Mouse (Mus musculus): ENCODE results near the gene Plxnd1.
A peak's percentile ranks its signal among the peaks of the same experiment; 100 is the strongest.

DNA sequence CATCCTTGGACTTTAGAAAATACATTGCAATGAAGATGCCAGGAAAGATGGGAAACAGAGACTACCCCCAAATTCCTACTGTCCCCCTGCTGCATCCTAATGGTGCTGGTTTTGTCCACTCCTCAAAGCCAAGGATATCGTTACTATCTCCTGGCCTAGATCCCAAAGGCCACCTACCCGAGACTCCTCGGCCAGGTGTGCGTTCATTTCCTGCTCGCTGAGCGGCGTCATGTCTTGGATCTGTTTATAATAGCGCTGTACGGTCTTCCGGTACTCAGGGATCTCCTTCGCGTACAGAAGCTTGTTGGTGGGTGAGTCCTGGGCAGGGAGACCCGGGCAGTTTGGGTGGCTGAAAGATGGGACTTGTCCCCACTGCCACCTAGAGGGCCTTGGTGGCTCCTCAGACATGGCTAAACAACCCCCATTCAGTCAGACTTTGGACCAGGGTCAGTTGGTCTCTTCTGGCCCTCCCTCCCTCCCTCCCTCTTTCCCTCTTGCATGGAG is 38.3 kb downstream of the Plxnd1 start:
- TF ChIP-seq CTCF (conservative IDR thresholded peaks at IDR 0.05; ENCODE audit: insufficient read depth, insufficient read length, low read depth, low read length) (peak; percentile 31; the same call in 1 of the 2 replicates), POLR2A (IDR thresholded peaks at IDR 0.05; ENCODE audit: low read depth, low read length) (no peak)
